Mouse (Mus musculus) ES-E14 (cell line): ENCODE results near the gene Fam81b.

Experiments
- CHD2 ChIP-seq: IDR thresholded peaks from 2 replicates; pipeline ENCODE4 v1.6.1; 2014; ENCODE audit warnings: mild to moderate bottlenecking, low read depth, low read length, inconsistent platforms
- HCFC1 ChIP-seq: IDR thresholded peaks from 2 replicates; pipeline ENCODE4 v1.6.1; 2012; ENCODE audit warnings: low read length, inconsistent platforms, borderline replicate concordance; ENCODE audit not compliant: insufficient read depth
- ZNF384 ChIP-seq: IDR thresholded peaks from 2 replicates; pipeline ENCODE4 v1.6.1; 2012; ENCODE audit warnings: low read depth, low read length, inconsistent platforms

DNA sequence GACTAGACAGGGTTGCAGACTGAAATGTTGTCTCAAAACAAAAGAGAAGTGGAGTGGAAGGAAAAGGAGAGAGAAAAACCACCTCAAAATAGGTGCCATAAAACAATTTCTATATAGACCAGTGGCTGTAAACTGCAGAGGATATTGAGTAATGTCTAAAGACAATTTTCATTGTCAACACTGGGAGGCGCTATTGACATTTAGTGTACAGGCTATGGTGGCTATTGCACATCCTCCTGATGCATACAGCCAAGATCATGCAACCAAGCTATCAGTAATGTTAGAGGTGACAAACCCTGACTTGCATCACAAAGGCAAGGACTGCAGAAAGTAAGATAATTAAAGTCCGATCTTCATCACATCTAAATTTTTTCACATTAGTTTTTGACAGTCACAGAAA is 89.5 kb downstream of the Fam81b start:
- TF ChIP-seq HCFC1 (no peak), ZNF384 (no peak), CHD2 (no peak)
